Mouse (Mus musculus) heart, embryonic 16.5 days (tissue): ENCODE measurements around the gene Igf2bp1. TPM values are rescaled to one million over a fixed set of nuclear protein-coding genes. Genes with fewer than 3 reads are reported as not detected.

Source experiments
- ATAC-seq: fragments of 200-750 bp; cut with Nextera tagmentation; replicated peaks from 2 replicates; pipeline ENCODE4 v1.8.0; 2017; ENCODE audit warnings: moderate number of reproducible peaks; ENCODE audit not compliant: insufficient read depth, low FRiP score; ENCODE audit errors: extremely low read depth
- H3K27ac ChIP-seq: fragments of 300-500 bp; sonication (generic); 2 replicates; pipeline ENCODE4 v1.5.1; 2014; ENCODE audit warnings: mild to moderate bottlenecking, low read length, control low read depth, moderate library complexity
- H3K27me3 ChIP-seq: fragments of 300-500 bp; sonication (generic); 2 replicates; pipeline ENCODE4 v1.6.1; 2014; ENCODE audit warnings: low read length, mixed read lengths; ENCODE audit not compliant: control insufficient read depth, insufficient read depth
- H3K36me3 ChIP-seq: fragments of 300-500 bp; sonication (generic); 2 replicates; pipeline ENCODE4 v1.6.1; 2014; ENCODE audit not compliant: control insufficient read depth, insufficient read depth
- H3K4me1 ChIP-seq: fragments of 300-500 bp; sonication (generic); 2 replicates; pipeline ENCODE4 v1.6.1; 2014; ENCODE audit warnings: low read length, mixed read lengths; ENCODE audit not compliant: control insufficient read depth, insufficient read depth
- H3K4me2 ChIP-seq: fragments of 300-500 bp; sonication (generic); 2 replicates; pipeline ENCODE4 v1.6.1; 2014; ENCODE audit warnings: low read depth, mild to moderate bottlenecking, control low read depth, low read length
- H3K4me3 ChIP-seq: fragments of 300-500 bp; sonication (generic); 2 replicates; pipeline ENCODE4 v1.5.1; 2014; ENCODE audit warnings: mild to moderate bottlenecking, control low read depth, low read length
- H3K9ac ChIP-seq: fragments of 300-500 bp; sonication (generic); 2 replicates; pipeline ENCODE4 v1.6.1; 2014; ENCODE audit warnings: low read length, control low read depth
- H3K9me3 ChIP-seq: fragments of 300-500 bp; sonication (generic); replicated peaks from 2 replicates; pipeline ENCODE4 v1.6.1; 2016; ENCODE audit warnings: low read length; ENCODE audit not compliant: control insufficient read depth
- WGBS: fragments of 180-500 bp; shearing (Covaris S2); extraction: QIAGEN DNeasy Blood & Tissue Kit; methylation state at CpG from one replicate; pipeline ENCODE4 v1.1.7; 2014; 5-methylcytosine and 5-hydroxymethylcytosine counted together
- polyA plus RNA-seq: library from polyadenylated mRNA; unstranded; fragments of >200 nt; fragmentation: Nextera tagmentation; extraction: Ambion mirVana; gene quantifications from 2 replicates; pipeline ENCODE4 v1.2.1, GENCODE M21; 2015

Gene Igf2bp1
- polyA plus RNA-seq, 1 experiment from 2014 or later = 21.1 TPM

DNA sequence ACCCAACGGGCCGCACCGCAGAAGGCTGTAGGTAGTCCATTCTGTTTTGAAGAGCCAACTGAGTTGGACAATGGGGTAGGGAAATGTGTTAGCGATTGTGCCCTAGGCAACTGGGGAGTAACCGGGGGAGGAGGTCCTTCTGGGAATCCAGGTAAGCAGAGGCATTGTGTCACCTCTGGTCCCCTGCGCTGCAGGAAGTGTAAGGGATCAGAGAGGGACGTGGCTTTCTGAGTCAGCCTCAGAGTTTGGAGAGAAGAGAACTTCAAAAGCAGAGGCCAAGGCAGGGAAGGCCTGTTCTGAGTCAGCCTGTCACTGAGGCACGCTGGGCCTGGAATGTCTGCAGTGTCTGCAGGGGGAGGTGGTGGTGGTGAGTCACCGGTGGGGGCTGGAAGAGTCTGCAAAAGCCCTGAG lies 12.2 kb upstream of the Igf2bp1 start:
- 12% methylated on average over 9 of the region's 9 CpGs for WGBS
- ATAC-seq = no peak

DNA sequence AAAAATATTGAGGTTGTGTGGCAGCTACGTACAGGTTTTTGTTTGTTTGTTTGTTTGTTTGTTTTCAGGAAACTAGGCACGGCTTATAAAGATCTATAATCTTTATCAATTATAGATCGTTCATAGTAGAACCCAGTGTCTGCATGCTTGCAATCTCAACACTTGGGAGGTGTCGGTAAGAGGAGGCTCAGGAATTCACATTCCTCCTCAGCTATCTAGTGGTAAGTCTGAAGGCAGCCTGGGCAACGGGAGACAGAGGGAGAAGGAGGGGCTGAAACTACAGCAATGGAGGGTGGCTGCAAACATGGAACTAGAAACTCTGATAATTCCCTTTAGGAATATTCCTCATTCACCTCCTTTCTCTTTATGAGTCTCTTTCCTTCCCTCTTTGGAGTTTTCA lies 9.7 kb upstream of the Igf2bp1 start:
- Histone ChIP-seq H3K4me3 (no peak overlapping the region), H3K4me2 (no peak overlapping the region), H3K9me3 (no peaks in the 10 kb centered on the region), H3K27ac (no peak overlapping the region), H3K27me3 (no peaks in the 10 kb centered on the region), H3K4me1 (peaks cover 4% of the 10 kb centered on the region), H3K9ac (no peak overlapping the region), H3K36me3 (no peaks in the 10 kb centered on the region)
- 19% methylated on average over 5 of the region's 5 CpGs for WGBS
- no peak for ATAC-seq

More for the DNA sequence above, 12.2 kb upstream of the Igf2bp1 start:
- no peaks in the 10 kb centered on the region for H3K36me3 ChIP-seq
- no peak overlapping the region for H3K4me2 ChIP-seq
- no peak overlapping the region for H3K9ac ChIP-seq
- H3K4me3 ChIP-seq = no peak overlapping the region
- H3K4me1 ChIP-seq = peaks cover 4% of the 10 kb centered on the region
- no peak overlapping the region for H3K27ac ChIP-seq
- no peaks in the 10 kb centered on the region for H3K27me3 ChIP-seq
- H3K9me3 ChIP-seq = no peaks in the 10 kb centered on the region

DNA sequence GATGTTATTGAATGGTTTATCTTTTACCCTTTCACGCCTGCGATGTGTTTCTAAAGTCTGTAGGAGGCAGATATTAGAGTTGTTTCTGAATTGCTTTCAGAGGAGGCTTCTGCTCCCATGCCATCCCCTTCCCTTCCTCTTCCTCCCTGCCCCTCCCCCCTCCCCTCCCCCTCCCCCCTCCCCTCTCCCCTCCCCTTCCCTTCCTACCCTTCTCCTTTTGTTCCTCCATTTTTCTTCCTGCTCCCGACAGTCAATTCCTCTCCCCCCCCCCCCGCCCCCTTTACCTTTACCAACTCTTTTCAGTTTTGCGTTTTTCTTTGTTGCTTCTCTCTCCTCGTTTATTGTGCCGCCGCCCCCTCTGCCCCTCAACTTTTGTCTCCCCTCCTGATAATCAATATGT lies 6.2 kb upstream of the Igf2bp1 start:
- H3K27me3 ChIP-seq = no peaks in the 10 kb centered on the region
- no peak overlapping the region for H3K27ac ChIP-seq
- H3K4me1 ChIP-seq = peaks cover 2% of the 10 kb centered on the region
- H3K9ac ChIP-seq = no peak overlapping the region
- H3K4me3 ChIP-seq = no peak overlapping the region
- no peak overlapping the region for H3K4me2 ChIP-seq
- H3K36me3 ChIP-seq = no peaks in the 10 kb centered on the region
- 6% methylated on average over 4 of the region's 8 CpGs for WGBS
- no peaks in the 10 kb centered on the region for H3K9me3 ChIP-seq
- ATAC-seq = no peak

DNA sequence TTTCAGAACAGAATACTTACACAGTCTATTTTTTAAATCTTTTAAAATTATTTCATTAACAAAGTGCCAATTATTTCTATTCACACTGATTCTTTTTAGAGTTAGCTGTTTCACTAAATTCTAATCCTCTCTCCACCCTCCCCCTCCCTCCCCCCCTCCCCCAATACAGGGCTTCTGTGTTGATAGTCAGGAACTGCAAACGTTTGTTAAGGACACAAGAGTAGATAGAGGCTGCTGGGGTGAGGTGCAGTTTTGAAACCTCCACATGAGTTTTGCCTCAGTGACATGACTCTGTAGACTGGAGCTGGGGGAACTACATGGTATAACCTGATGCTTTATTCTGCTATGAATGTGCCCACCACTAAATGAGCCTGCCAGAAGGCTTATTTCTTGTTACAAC lies 3.1 kb upstream of the Igf2bp1 start:
- no peak for ATAC-seq
- Histone ChIP-seq H3K27me3 (no peaks in the 10 kb centered on the region), H3K4me1 (peaks cover 11% of the 10 kb centered on the region), H3K4me2 (no peak overlapping the region), H3K36me3 (no peaks in the 10 kb centered on the region), H3K9me3 (no peaks in the 10 kb centered on the region), H3K9ac (no peak overlapping the region), H3K27ac (no peak overlapping the region), H3K4me3 (no peak overlapping the region)
- WGBS = 16% methylated on average over 1 of the region's 1 CpGs

DNA sequence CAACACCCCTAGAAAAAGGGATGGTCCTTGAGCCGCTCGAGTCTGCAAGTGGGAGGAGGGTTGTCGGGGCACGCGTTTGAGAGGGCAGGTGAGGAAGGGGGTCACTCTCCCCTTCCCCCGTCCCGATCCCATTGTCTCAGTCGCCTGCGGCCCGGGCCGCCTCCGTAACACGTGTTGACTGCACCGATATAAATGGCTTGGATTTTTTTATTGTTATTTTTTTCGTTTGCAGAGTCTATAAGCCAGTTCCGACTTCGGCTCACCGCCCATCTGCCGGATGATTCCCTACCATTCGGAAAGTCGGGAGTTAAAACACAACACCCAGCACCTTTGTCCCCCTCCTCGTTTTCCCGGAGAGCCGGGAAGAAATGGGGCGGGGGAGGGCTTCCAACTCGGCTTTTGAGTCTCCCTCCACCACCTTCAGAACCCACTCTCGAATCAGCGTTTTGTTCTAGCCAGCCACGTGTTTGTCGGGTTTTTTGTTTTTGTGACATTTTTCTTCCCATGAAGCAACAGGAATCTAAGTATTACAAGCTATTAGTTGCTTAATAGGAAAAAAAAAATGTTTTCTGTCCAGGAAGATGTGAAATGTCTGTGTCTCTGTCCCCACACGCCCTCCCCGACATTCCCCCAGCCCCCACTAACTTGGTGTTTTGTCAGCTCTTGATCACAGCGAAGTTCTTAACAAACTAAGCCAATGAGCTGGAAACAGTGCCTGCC lies 1.9 kb upstream of the Igf2bp1 start:
- no peaks in the 10 kb centered on the region for H3K9me3 ChIP-seq
- 0 out of 2 replicates have a peak, but pooled peaks have one; percentile 0 for ATAC-seq
- H3K9ac ChIP-seq = peak overlapping the region; percentile 95
- peak overlapping the region; percentile 99 for H3K4me2 ChIP-seq
- H3K4me1 ChIP-seq = peaks cover 21% of the 10 kb centered on the region
- no peak overlapping the region for H3K27ac ChIP-seq
- H3K27me3 ChIP-seq = no peaks in the 10 kb centered on the region
- H3K4me3 ChIP-seq = peak overlapping the region; percentile 83
- WGBS = under 1% methylated on average over 33 of the region's 33 CpGs
- no peaks in the 10 kb centered on the region for H3K36me3 ChIP-seq

DNA sequence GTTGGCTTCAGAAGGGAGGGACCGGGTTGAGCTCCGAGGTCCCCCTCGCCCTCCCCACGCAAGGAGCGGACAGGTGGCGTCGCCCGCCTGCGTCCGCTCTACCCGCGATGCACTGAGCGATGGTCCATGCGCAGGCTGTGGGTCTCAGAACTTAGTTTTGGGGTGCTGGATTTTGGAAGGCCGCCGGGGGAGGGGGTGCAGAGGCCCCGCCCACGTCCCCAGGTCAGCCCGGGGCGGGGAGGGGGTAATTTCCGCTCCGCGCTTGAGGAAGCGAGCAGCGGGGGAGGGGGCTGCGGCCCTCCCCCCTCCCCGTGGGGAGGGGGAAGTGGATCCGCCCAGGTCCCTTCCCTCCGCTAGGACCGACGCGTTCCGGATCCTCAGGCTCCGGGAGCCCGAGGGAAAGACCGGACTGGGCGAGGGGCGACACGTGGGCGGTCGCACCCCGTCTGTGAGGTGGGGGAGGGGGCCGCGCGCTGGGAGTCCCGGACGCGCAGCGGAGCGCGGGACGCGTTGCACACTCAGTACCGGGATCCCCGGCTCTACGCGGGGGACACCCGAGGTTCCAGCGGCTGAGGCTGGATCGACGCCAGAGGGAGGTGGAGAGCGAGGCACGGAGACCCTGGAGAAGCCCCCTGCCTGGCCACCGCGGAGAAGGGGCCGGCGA lies 1.2 kb upstream of the Igf2bp1 start:
- Histone ChIP-seq H3K27ac (no peak overlapping the region), H3K4me3 (peak overlapping the region; percentile 83), H3K4me2 (peak overlapping the region; percentile 99), H3K27me3 (no peaks in the 10 kb centered on the region), H3K36me3 (no peaks in the 10 kb centered on the region), H3K9ac (peak overlapping the region; percentile 95), H3K9me3 (no peaks in the 10 kb centered on the region), H3K4me1 (peaks cover 28% of the 10 kb centered on the region)
- peak; percentile 3 for ATAC-seq
- 0% methylated on average over 63 of the region's 67 CpGs for WGBS

DNA sequence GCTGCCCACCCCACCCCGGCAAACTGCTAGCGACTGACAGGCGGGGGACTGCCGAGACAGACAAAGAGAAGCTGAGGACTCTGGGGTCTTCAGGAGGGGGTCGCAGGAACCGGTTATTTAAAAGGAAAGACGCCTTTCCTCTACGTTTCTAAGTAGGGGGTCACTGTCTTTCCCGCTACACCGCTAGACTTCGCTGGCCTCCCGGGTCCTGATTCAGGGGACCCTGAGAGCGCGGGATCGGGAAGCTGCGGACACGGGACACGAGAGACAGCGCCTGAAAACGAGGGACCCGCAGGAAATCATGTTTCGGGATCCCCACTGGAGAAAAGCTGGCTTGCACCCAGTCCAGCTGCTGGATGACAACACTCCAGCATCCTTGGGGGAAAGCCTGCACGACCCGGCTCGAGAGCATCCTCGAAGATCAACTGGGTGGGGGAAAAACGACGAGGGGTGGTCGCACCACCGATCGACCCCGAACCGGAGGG lies 669 bp upstream of the Igf2bp1 start:
- H3K9ac ChIP-seq = peak overlapping the region; percentile 95
- H3K27ac ChIP-seq = 0 out of 2 replicates have a peak overlapping the region, but pooled peaks have one; percentile 15
- WGBS = under 1% methylated on average over 33 of the region's 33 CpGs

DNA sequence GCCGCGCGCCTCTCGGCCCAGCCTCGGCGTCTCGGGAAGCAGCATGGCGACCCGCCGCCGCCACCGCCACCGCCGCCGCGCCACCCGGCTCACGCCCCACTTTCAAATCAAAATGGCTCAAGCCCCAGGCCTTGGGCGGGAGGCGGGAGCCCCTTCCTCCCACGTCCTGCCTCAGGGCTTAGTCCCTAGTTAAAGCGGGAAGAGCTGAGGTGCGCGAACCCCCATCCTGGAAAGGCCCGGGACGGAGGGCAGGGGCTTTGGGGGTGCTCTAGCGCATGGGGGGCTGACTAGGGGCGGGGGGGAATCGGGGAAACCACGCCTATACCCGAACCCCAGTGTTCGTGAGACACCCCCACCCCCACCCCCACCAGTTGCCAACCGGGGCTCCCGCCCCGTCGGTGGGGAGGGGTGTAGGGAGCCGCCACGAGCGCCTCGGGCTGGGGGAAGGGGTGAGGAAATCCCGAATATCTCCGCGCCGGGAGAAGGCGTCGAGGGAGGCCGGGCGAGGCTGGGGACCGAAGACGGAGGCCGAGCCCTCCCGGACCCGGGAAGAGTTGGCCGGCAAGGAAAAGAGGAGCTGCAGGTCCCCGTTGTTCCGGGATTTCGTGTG lies 842 bp downstream of the Igf2bp1 start:
- ATAC-seq = peak; percentile 56
- Histone ChIP-seq H3K4me3 (peak overlapping the region; percentile 83), H3K36me3 (no peaks in the 10 kb centered on the region), H3K27me3 (no peaks in the 10 kb centered on the region), H3K4me2 (peak overlapping the region; percentile 99), H3K4me1 (peaks cover 36% of the 10 kb centered on the region), H3K9ac (peak overlapping the region; percentile 95), H3K9me3 (no peaks in the 10 kb centered on the region), H3K27ac (peak overlapping the region; percentile 90)
- under 1% methylated on average over 49 of the region's 57 CpGs for WGBS

More for the DNA sequence above, 669 bp upstream of the Igf2bp1 start:
- H3K4me3 ChIP-seq = peak overlapping the region; percentile 83
- no peaks in the 10 kb centered on the region for H3K9me3 ChIP-seq
- no peaks in the 10 kb centered on the region for H3K27me3 ChIP-seq
- no peaks in the 10 kb centered on the region for H3K36me3 ChIP-seq
- H3K4me1 ChIP-seq = peaks cover 34% of the 10 kb centered on the region
- peak overlapping the region; percentile 99 for H3K4me2 ChIP-seq
- no peak for ATAC-seq
